Mouse (Mus musculus): ENCODE measurements at regions not wholly inside any gene's neighbourhood (a gene's known extent, or its start where the extent isn't known, plus 50 kb on each side); places are given as distances from the start of the nearest gene placed in this dataset.
A peak's percentile ranks its signal among the peaks of the same experiment; 100 is the strongest.
"Not testable (repeated sequence)": the region's sequence is repeated elsewhere in the genome, so short reads cannot be mapped to it uniquely, and the experiment has no call there.

DNA sequence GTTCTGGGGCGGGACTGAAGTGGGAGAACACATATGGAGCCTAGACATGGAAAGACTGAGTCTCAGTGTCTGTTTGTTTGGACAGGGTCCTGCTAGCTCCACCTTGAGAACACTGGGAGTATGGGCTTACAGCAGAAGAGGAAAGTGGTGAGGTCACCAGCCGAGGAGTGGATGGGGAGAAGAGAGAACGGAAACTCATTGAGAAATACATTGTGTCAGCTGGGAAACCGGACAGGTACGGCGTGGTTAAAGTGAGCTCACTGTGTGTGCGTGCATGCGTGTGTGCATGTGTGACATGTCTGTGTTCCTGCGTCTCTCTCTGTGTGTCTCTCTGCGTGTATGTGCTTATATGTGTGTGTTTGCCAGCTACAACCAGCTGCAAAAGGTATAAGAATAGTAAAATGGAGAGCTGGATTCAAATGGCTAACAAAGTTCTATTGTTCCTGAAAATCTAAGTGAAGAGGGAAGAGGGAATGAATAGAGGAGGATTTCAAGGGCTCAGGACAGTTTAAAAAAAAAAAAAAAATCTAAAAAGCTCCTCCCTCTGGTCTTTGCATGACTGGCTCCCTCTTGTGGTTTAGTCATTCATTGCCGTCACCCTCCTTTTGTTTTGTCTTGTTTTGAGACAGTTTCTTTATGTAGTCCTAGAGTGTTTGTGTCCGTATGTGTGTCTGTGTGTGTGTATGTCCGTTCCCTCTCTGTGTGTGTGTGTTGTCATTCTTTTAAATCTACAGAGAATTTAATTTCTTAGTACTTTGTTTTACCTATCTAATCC is 52.0 kb upstream of the Ak4 start:
- peak; percentile 56 for DNase-seq (ENCODE audit: low read depth, low spot score)

DNA sequence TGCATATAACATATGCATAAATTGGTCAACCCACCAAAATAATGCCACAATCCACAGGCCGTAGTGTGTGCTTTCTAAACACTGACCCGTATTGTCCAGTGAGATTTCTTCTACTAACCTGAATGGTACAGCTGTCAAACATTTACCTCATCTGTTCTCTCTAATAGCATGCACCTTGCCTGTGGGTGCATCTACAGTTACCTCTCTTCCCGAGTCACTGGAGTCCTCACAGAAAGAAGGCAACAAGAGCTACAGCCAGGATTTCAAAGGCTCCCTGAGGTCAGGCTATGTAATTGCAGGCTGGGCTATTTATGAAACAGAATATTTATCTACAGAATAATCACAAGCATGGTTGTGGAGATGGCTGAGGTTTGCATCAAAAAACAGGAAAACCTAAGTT is 53.8 kb upstream of the Ak4 start:
- DNase-seq (ENCODE audit: low read depth, low spot score), result no peak

DNA sequence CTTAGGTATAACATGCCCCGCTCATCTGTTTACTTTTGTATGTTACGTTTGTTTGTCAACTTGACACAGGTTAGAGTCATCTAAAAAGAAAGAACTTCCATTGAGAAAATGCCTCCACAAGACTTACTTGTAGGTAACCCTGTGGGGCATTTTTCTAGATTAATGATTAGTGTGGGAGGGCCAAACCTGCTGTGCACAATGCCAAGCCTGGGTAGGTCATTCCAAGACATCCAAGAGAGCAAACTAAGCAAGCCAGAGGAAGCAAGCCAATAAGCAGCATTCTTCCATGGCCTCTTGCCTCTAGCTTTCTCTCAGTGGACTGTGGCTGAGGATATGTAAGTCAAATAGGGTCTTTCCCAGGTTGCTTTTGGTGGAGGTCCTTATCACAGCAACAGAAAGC is 54.4 kb upstream of the Ak4 start:
- DNase-seq (ENCODE audit: low read depth, low spot score), result no peak

DNA sequence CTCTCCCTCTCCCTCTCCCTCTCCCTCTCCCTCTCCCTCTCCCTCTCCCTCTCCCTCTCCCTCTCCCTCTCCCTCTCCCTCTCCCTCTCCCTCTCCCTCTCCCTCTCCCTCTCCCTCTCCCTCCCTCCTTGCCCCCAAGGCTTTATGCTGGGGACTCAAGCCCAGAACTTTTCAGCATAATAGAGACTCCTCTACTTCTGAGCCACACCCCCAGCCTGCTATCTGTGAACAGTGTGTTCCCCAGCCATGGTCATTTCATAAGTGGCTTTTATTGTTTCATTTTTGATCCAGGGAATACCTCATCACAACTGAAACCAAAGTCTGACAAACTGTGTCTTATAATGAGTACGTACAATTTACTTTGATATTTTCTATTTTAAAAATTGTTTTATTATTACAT is 55.8 kb upstream of the Ak4 start:
- not testable (repeated sequence) for DNase-seq (ENCODE audit: low read depth, low spot score)

DNA sequence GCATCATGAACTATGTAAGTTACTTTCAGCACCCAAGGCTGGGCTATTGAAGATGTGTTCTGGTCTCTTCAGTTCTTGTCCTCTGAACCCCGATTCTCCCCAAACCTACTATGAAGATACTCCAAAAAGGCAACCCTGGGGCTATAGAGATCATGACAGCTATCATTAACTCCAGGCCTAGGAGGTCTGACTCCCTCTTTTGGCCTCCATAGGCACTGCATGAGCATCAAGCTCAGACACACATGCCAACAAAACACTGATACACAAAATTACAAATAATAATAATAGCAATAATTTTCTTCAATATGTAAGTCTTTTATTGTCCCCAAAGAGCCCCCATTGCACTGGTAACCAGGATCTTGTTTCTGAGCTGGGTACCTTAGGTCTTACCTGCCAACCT is 57.3 kb upstream of the Ak4 start:
- no peak for DNase-seq (ENCODE audit: low read depth, low spot score)

DNA sequence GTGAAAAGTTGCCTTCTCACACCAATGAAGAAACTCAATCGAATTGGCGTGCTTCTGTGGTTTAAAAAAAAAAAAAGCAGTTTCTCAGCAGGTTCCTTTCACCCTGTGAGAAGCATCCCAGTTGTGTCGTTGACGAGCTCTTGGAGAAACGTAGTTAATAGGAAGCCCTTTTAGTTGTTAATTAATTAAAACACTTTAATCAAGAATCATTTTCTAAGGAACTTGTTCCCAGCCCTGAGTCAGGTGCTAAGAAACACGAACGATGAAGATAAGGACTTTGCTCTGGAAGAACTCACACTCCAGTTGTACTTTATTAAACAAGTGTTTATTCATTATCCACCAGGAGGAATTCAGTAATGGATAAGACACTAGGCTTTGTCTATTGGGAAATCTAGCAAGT is 58.8 kb upstream of the Ak4 start:
- DNase-seq (ENCODE audit: low read depth, low spot score), result no peak

DNA sequence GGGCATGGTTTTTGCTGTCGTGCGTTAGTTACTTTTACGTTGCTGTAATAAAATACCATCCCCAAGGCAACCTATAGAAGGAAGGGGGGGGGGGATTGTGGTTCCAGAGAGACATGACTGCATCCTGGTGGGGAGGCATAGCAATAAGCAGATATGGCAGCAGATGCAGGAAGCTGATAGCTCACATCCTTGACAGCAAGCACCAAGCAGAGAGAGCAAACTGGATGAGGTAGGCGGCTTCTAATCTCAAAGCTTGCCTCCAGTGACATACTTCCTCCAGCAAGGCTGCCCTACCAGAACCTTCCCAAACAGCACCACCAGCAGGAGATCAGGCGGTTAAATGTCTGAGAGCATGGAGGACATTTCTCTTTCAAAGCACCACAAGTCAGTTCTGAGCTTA is 60.0 kb upstream of the Ak4 start:
- no peak for DNase-seq (ENCODE audit: low read depth, low spot score)

DNA sequence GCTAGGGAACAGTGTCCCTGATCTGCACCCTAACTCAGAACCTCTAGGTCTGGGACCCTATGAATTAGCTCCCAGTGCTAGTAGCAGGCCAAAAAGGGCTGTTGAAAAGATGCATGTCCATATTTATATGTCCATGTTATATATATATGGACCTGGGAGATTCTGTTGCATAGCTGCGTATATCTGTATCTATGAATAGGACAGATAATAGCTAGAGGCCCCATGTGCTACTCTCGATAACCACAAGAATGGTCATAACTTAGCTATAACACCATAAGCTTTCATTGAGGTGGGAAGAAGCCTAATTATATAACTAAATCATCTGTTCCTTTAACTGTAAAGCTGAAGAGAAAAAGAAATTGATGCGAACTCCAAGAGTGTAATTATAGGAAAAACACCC is 60.6 kb upstream of the Ak4 start:
- no peak for DNase-seq (ENCODE audit: low read depth, low spot score)

DNA sequence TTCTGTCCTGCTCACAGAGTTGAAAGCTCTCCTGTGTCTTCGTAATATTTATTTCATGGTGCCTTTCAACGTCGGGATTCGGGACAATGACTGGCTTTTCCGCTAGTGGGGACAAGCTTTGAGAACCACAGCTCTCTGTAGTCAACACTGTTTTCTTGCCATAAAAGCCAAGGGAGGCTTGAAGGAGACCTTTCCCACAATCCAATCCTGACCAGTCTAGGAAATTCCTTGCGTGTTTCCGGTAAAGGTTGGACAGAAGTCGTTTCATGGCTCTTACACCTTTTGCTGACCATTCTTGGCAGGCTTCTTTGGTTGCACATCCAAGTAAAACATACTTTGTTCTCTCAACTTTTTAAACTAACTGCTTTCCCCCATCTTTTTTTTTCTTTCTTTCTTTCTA is 61.2 kb upstream of the Ak4 start:
- DNase-seq (ENCODE audit: low read depth, low spot score), result no peak

DNA sequence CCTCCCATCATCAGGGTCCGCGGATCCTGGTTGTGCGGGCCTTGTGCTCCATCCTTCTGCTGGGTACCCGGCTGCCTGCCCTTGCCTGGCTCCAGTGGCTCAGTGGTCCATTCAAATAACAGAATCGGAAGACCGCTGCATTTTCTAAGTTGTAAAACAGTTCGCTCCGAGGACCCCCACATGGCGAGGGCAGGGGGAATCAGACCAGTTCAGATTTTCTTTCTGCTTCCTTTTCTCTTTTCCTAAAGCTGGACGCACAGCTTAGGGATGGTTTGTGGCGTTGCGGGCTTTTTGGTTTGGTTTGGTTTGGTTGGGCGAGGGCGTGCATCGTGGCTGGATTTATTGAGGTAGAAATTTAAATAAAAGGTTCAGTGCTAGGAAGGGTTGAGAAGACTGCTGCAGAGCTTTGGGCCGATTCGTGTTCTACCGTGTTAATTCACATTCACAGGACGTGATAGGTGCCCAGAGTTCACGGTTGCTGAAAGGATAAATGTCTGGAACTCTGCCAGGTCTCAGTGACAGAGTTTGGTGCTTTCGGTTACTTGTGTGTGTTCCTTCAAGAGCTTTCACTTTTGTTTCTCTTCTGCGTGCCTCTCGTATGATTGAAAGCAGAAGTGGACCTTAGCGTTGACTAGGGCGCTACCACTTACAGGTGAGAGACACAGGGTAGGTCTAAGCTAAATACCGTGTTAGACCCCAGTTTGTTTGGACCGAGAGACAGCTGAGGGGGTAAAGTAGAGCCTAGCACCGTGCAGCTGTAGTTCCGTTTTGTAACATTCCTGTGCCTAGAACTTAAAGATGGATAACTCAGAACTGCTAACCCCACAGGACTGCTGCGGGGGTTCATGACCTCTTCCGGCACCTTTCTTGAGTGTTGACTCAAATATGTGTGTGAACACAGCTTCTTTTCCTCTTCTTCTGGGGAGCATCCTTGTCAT is 61.9 kb upstream of the Ak4 start:
- no peak for DNase-seq (ENCODE audit: low read depth, low spot score)

DNA sequence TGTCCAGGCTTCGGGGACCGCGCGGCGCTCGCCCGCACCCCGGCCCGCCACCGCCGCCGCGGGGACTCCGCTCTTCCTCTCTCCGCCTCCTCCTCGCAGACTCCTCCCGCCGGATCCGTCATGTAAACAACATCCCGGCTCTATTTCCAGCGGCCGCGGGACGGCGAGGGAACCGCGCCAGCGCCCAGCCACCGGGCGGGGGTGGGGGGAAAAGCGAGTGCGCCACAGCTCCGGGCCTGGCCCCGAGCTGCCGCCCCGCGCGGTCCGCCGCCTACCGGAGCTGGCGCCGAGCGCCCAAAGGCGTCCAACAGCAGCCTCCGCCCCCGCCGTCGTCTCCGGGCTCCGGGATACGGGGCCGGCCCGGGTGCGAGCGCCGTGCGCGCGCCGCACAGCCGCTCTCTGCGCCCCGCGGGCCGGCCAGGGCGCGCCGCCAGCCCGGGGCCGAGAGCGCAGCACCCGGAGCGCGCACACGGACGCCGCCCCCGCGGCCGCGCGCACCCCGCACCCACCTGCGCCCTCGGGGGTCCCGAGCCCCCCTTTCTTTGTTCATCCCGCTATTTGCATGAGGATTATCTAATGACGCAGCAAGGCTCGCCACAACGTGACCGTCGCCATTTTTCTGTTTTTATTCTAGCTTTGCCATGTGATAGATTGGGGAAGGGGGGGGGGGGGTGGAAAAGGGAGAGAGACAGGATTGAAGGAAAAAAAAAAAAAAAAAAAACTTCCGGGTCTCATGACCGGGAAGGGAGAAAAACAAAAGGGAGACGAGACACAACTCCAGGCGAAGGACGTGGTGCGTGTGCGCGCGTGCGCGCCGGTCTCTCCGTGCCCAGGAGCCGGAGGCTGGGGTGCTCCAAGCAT is 62.8 kb upstream of the Ak4 start:
- DNase-seq (ENCODE audit: low read depth, low spot score), result peak; percentile 80

DNA sequence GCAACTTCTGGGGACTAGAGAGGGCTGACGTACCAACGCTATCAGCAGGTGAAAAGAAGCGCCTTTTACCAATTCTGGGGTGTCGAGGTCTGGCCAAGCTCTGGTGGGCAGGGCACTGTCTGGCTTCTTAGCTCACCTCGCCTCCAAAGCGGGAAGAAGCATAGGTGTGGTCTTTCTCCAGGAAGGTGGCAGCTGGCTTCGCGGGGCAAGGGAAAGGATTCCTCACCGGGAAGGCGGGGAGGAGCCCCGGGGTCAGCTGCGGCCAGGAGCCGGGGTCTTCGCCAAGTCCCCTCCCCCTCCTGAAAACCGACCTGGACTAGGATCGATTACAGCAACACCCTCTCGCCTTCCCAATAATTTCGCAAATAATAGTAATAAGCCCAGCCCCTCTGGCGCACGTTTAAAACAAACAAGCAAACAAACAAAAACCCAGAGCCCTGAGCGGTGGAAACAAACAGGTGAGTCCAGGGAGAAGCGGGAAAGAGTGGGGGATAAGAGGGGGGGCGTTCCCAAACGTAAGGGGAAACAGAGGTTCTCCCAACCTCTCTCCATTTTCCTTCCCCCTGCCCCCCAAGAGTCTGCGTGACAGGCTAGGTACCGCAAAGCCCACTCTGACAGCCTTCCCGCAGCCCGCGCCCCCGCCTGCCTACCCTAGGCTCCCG is 63.5 kb upstream of the Ak4 start:
- no peak for DNase-seq (ENCODE audit: low read depth, low spot score)

DNA sequence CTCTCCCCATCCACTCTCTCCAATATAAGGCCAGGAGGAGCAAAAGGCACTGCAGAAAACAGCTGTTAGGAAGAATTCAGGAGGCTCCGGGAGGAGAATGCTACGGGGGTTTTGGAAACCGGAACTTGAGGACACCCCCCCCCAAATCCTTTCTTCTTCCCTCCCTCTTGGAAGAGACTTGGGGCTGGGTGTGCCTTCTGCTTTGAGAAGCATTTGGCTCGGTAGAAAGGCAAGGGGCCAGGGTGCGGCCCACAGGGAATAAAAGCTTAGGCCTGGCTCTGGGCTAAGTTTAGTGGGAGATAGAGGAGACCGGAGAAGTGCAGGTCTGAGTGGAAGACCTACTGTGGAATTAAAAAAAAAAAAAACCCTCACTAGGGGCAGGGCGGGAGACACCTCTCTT is 64.1 kb upstream of the Ak4 start:
- no peak for DNase-seq (ENCODE audit: low read depth, low spot score)

DNA sequence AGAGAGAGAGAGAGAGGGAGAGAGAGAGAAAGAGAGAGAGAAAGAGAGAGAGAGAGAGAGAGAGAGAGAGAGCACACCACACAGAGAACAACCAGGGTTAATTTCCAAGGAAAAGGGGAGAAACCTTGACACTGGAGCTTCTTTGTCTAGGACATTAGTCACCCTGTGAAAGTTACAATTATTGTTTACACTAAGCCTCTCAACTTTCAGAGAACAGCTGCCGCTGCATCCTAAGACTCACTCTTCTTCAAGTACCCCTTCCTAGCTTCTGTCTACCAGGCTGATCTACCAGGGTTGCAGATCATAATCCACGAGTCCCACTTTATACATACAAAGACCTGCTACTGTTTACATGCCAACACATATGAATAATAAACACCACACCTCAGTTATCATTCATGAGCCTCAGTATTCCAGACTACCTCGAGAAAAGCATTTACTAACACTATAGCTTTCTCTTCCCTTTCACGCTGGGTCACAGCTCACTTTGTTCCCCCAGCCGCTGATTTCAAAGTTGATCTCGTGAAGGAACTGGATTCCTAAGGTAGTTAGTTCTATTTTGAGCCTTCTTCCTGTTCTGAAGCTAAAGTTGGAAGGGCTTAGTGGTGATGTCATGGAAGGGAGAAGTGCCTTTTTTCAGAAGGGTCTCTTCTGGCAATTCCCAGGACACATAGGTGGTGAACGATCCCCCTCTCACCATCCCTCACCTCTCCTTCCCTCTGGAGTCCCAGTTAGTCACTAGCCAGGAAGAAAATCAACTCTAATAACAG is 64.8 kb upstream of the Ak4 start:
- DNase-seq (ENCODE audit: low read depth, low spot score), result no peak

DNA sequence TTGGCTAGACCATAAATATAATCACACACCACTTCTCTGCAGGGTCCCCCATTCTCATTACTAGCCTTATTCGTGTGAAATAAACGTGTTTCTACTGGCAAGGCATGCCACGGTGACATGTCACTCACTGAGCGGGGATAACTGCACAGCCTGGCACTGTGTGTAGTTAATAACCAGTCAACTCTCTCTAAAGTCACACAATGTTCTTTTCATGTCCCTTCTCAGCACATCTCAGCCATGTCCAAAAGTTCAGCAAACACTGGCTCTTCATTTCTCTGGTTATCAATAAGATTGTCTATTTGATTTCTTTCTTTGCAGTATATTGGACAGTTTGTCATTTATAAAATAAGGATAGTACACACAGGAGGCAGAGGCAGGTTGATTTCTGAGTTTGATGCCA is 66.9 kb upstream of the Ak4 start:
- DNase-seq (ENCODE audit: low read depth, low spot score), result no peak

DNA sequence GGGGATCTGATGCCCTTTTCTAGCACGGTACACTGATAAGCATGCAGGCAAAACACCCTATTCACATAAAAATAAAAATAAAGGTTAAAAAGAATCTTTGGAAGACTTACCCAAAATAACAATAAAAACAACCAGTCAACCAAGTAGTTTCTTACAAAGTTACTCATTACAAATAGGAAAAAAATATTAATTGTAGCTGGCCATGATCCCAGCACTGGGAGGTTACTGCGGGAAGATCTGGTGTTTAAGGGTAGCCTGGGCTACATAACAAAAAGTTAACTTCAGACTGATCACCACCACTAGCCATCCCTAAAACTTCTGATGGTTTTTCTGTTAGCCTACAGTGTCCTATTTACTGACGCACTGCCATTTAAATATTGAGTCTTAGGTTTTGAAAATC is 67.4 kb upstream of the Ak4 start:
- no peak for DNase-seq (ENCODE audit: low read depth, low spot score)

DNA sequence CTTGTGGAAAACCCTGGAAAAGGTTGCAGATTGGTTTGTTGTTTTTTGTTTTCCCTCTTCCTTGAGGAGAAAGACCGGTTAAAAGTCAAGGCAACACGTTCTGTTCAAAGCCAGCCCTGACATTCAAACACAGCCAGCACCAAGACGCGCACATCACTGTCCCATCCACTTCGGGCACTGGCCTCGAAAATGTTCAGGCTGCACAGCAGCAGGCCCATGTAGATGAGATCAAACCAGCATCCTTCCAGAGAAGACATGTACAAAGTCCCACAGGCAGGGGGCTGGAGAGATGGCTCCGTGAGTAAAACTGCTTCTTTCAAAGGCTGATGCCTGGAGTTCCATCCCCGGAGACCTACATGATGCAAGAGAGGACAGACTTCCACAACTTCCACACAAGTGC is 68.4 kb upstream of the Ak4 start:
- DNase-seq (ENCODE audit: low read depth, low spot score), result no peak

DNA sequence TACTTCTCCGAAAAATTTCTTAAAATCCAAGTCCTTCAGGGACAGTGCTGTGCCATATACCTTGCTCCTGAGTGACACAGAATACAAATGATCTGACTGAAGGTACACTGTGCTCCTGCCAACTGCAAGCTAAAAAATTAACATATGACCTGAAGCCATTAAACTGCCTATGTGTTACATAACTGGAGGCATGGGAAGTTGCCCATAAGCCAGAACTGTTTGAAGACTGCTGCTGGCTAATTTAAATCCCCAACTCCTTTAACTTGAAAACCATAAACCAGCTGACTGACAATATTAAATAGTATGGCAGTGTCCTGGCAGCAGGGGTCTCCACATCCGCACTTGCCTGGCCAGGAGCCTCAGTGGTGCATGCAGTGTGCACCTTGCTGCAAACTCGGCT is 68.9 kb upstream of the Ak4 start:
- DNase-seq (ENCODE audit: low read depth, low spot score), result no peak

DNA sequence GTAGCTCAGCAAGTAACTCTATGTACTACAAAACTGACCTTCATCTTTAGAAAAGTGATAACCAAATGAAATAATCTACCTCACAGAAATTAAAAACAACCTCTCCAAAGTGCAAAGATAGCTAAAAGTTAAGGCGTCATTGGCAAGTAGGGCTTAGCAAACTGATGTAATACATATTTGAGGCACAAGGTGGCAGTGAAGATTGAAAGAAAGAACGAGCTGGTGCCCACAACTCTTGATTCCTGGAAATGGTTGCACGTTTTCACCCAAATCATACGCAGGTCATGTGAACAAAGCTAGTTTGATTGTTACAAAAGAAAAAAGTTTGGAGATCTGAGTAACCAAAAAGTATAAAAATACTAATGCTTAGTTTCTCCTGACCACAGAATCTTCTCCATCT is 69.7 kb upstream of the Ak4 start:
- DNase-seq (ENCODE audit: low read depth, low spot score), result no peak

DNA sequence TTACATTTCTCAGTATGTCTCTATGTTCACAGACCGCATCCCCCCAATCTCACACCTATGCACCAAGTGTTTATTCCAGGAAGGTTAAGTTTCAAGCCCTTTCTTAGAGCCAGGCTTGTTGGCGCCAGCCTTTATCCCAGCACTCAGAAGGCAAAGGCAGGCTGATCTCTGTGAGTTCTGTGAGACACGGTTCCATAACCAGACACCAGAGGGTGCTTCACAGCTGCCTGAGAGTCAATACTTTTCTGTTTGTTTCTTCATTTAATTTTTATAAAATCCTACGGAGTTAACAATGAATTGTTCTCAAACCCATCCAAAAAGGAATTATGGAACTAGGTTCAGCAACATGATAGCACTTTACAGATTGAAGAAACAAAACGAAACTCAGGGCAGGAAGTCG is 71.8 kb upstream of the Ak4 start:
- no peak for DNase-seq (ENCODE audit: low read depth, low spot score)
